Mouse (Mus musculus) embryo, embryonic 11 days (tissue): ENCODE results near the gene 4933421I07Rik.
A peak's percentile ranks its signal among the peaks of the same experiment; 100 is the strongest.

Experiments used
- DNase-seq: peaks from one replicate; pipeline ENCODE4 v3.0.0-alpha.2; 2015

Gene 4933421I07Rik

GRCm38 (mm10) chr7:42447850-42448249 lies at the start of gene 4933421I07Rik:
Gene 4933421I07Rik (minus strand): TSS chr7:42448120.
- no peak for DNase-seq

- no peak for DNase-seq
Observed at GRCm38 (mm10) chr7:42497356-42497755, 49.4 kb upstream of the 4933421I07Rik start.

- DNase-seq, result no peak
Observed at GRCm38 (mm10) chr7:42496202-42496601, 48.3 kb upstream of the 4933421I07Rik start.

GRCm38 (mm10) chr7:42490859-42491258 lies 42.9 kb upstream of the 4933421I07Rik start:
- no peak for DNase-seq

DNA sequence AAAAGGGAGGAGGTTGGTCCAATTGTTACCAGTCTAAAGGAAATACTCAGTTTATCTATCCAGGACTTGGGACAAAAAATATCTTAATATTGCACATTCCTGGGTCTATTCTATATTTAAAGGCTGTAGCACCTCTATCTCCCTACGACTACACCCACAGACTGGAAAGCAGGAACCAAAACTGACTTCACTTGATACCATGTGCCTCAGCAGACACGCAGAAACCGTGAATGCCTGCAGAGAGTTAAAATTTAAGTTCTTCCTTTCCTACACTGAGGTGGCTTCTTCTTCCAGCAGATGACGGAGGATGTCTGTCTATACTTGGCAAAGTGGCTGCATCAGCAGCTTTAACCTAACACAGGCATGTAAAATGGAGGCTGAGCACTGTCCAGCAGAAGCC lies 42.4 kb upstream of the 4933421I07Rik start:
- DNase-seq, result no peak

DNA sequence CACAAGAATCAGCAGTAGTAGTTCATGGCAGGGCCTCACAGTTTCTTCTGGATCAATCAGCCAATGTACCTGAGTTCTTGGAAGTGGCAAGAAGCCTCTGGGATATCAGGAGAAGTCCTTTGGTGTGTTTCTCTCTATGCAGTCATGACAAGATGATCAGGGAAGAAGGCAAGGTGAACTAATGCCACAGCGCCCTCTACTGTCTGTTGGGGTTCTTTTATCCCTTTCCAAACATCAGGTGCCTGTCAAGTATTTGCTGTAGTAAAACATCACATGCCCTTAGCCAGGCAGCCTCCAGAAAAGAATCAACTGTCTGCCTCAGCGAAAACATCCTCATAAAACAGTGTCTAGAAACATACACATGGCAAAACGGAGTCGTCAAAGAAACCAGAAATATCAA lies 6.7 kb upstream of the 4933421I07Rik start:
- no peak for DNase-seq

DNA sequence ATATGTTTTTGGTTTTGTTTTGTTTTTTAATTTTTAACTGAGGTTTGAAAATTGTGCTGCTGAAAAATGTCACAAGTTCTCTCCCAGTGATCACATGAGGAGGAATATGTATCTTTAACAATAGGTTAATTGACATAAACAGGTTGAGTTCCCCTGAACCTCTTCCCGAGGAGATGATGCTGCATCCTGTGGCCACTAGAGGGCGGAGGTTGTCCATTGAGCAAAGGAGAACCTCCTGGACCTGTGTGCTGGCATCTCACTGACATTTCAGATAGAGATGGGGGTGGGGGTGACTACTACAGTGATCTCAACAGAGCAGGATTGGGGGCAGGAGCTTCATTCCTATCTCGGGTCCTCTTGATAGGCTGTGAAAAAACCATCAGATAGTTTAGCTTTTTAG lies 2.7 kb upstream of the 4933421I07Rik start:
- DNase-seq, result peak; percentile 0

DNA sequence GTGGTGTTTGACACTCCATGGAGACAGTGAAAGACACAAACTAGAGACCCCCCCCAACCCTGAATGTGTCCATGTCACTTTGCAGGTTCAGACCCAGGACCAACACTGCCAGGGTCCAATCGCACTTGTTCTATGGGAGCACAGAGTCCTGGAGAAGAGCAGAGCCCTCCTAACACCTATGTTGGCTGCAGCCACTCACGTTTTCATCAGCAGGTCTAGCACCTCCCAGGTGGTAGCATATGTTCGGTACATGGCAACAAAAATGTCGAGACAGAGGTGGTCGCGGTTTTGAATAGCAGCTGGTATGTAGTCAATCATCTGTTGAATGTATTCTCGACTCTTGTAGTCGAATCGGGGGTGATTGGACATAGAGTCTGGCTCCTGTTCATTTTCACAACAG lies 568 bp downstream of the 4933421I07Rik start:
- no peak for DNase-seq
